Mouse (Mus musculus): ENCODE measurements around the gene Gm45713. TPM values are rescaled to one million over a fixed set of nuclear protein-coding genes. Genes with fewer than 3 reads are reported as not detected.
A peak's percentile ranks its signal among the peaks of the same experiment; 100 is the strongest.
"Not testable (repeated sequence)": the region's sequence is repeated elsewhere in the genome, so short reads cannot be mapped to it uniquely, and the experiment has no call there.

Gm45713 gene
- polyA plus RNA-seq, 1 experiment from 2014 or later: 0.19 TPM

- DNase-seq (ENCODE audit: low spot score); H3K4me3 ChIP-seq; H3K36me3 ChIP-seq; H3K27ac ChIP-seq (replicated peaks): not testable (repeated sequence)
- peaks cover 24% of the 10 kb centered on the region for H3K4me1 ChIP-seq
- H3K27me3 ChIP-seq (ENCODE audit: low read depth, poor library complexity, severe bottlenecking): peaks cover 97% of the 10 kb centered on the region
- peaks cover 32% of the 10 kb centered on the region for H3K9me3 ChIP-seq (replicated peaks)
- 63% methylated on average over 1 of the region's 1 CpGs for WGBS
Observed at GRCm38 (mm10) chr7:45173772-45174171, 37.7 kb upstream of the Gm45713 start.

- no peak for DNase-seq (ENCODE audit: low spot score)
- Histone ChIP-seq H3K4me3 (no peak overlapping the region), H3K36me3 (no peaks in the 10 kb centered on the region), H3K27ac (replicated peaks) (no peak overlapping the region), H3K27me3 (ENCODE audit: low read depth, poor library complexity, severe bottlenecking) (peaks cover 97% of the 10 kb centered on the region), H3K4me1 (peaks cover 31% of the 10 kb centered on the region), H3K9me3 (replicated peaks) (peaks cover 34% of the 10 kb centered on the region)
- WGBS: 58% methylated on average over 7 of the region's 7 CpGs
Observed at GRCm38 (mm10) chr7:45172974-45173373, 36.9 kb upstream of the Gm45713 start.

- H3K27ac ChIP-seq (replicated peaks): no peak overlapping the region
- 92% methylated on average over 3 of the region's 3 CpGs for WGBS
- H3K4me1 ChIP-seq: peaks cover 15% of the 10 kb centered on the region
- DNase-seq (ENCODE audit: low spot score): no peak
- H3K36me3 ChIP-seq: no peaks in the 10 kb centered on the region
- H3K4me3 ChIP-seq: no peak overlapping the region
- peaks cover 97% of the 10 kb centered on the region for H3K27me3 ChIP-seq (ENCODE audit: low read depth, poor library complexity, severe bottlenecking)
- peaks cover 34% of the 10 kb centered on the region for H3K9me3 ChIP-seq (replicated peaks)
Observed at GRCm38 (mm10) chr7:45169495-45169894, 33.5 kb upstream of the Gm45713 start.

GRCm38 (mm10) chr7:45168656-45169055 is 32.6 kb upstream of the Gm45713 start:
- no peak for DNase-seq (ENCODE audit: low spot score)
- Histone ChIP-seq H3K27ac (replicated peaks) (no peak overlapping the region), H3K9me3 (replicated peaks) (peaks cover 34% of the 10 kb centered on the region), H3K36me3 (no peaks in the 10 kb centered on the region), H3K4me1 (peaks cover 22% of the 10 kb centered on the region), H3K27me3 (ENCODE audit: low read depth, poor library complexity, severe bottlenecking) (peaks cover 97% of the 10 kb centered on the region), H3K4me3 (peak overlapping the region; percentile 31)
- WGBS: 5% methylated on average over 24 of the region's 24 CpGs

- no peak for DNase-seq (ENCODE audit: low spot score)
- WGBS: 2% methylated on average over 19 of the region's 19 CpGs
- H3K27ac ChIP-seq (replicated peaks): no peak overlapping the region
Observed at GRCm38 (mm10) chr7:45167761-45168445, 31.9 kb upstream of the Gm45713 start.

GRCm38 (mm10) chr7:45166950-45167401 is 30.9 kb upstream of the Gm45713 start:
- Histone ChIP-seq H3K9me3 (replicated peaks) (peaks cover 30% of the 10 kb centered on the region), H3K36me3 (no peaks in the 10 kb centered on the region), H3K27ac (replicated peaks) (no peak overlapping the region), H3K4me3 (no peak overlapping the region), H3K27me3 (ENCODE audit: low read depth, poor library complexity, severe bottlenecking) (peaks cover 98% of the 10 kb centered on the region), H3K4me1 (peaks cover 32% of the 10 kb centered on the region)
- 24% methylated on average over 10 of the region's 10 CpGs for WGBS
- DNase-seq (ENCODE audit: low spot score): no peak

More at GRCm38 (mm10) chr7:45167761-45168445, 31.9 kb upstream of the Gm45713 start:
- H3K4me1 ChIP-seq: peaks cover 24% of the 10 kb centered on the region
- no peaks in the 10 kb centered on the region for H3K36me3 ChIP-seq
- peaks cover 98% of the 10 kb centered on the region for H3K27me3 ChIP-seq (ENCODE audit: low read depth, poor library complexity, severe bottlenecking)
- H3K9me3 ChIP-seq (replicated peaks): peaks cover 34% of the 10 kb centered on the region
- peak overlapping the region; percentile 31 for H3K4me3 ChIP-seq

- Histone ChIP-seq H3K4me3 (no peak overlapping the region), H3K27me3 (ENCODE audit: low read depth, poor library complexity, severe bottlenecking) (peaks cover 85% of the 10 kb centered on the region), H3K27ac (replicated peaks) (no peak overlapping the region), H3K9me3 (replicated peaks) (peaks cover 21% of the 10 kb centered on the region), H3K36me3 (peaks cover 4% of the 10 kb centered on the region), H3K4me1 (peaks cover 33% of the 10 kb centered on the region)
- DNase-seq (ENCODE audit: low spot score): no peak
- 44% methylated on average over 11 of the region's 11 CpGs for WGBS
Observed at GRCm38 (mm10) chr7:45165701-45166100, 29.7 kb upstream of the Gm45713 start.

GRCm38 (mm10) chr7:45164833-45165232 is 28.8 kb upstream of the Gm45713 start:
- 63% methylated on average over 5 of the region's 5 CpGs for WGBS
- Histone ChIP-seq H3K4me3 (peak overlapping the region; percentile 58; the same call in 1 of the 2 replicates), H3K27ac (replicated peaks) (no peak overlapping the region), H3K27me3 (ENCODE audit: low read depth, poor library complexity, severe bottlenecking) (peaks cover 76% of the 10 kb centered on the region), H3K9me3 (replicated peaks) (peaks cover 12% of the 10 kb centered on the region), H3K36me3 (peaks cover 13% of the 10 kb centered on the region), H3K4me1 (peaks cover 33% of the 10 kb centered on the region)
- no peak for DNase-seq (ENCODE audit: low spot score)

- Histone ChIP-seq H3K27me3 (ENCODE audit: low read depth, poor library complexity, severe bottlenecking) (peaks cover 67% of the 10 kb centered on the region), H3K4me3 (peak within 1 kb of the TSS; percentile 58), H3K27ac (replicated peaks) (no peak within 1 kb of the TSS; the same call in 1 of the 2 replicates), H3K4me1 (peaks cover 33% of the 10 kb centered on the region), H3K9me3 (replicated peaks) (peaks cover 3% of the 10 kb centered on the region), H3K36me3 (peaks cover 22% of the 10 kb centered on the region)
- peak; percentile 42 for DNase-seq (ENCODE audit: low spot score)
- WGBS: 3% methylated on average over 41 of the region's 41 CpGs
Observed at GRCm38 (mm10) chr7:45163735-45164490, 27.9 kb upstream of the Gm45713 start, which contains the start of gene Slc17a7. Gene Slc17a7 (plus strand): TSS chr7:45163949.

- no peak for DNase-seq (ENCODE audit: low spot score)
- peaks cover 59% of the 10 kb centered on the region for H3K27me3 ChIP-seq (ENCODE audit: low read depth, poor library complexity, severe bottlenecking)
Observed at GRCm38 (mm10) chr7:45162996-45163615, 27.1 kb upstream of the Gm45713 start.

GRCm38 (mm10) chr7:45162551-45162950 is 26.5 kb upstream of the Gm45713 start:
- Histone ChIP-seq H3K27ac (replicated peaks) (peak overlapping the region; percentile 72; the same call in 1 of the 2 replicates), H3K27me3 (ENCODE audit: low read depth, poor library complexity, severe bottlenecking) (peaks cover 54% of the 10 kb centered on the region), H3K4me1 (peaks cover 22% of the 10 kb centered on the region), H3K4me3 (peak overlapping the region; percentile 55), H3K36me3 (peaks cover 35% of the 10 kb centered on the region), H3K9me3 (replicated peaks) (no peaks in the 10 kb centered on the region)
- DNase-seq (ENCODE audit: low spot score): no peak
- WGBS: 24% methylated on average over 6 of the region's 6 CpGs

More at GRCm38 (mm10) chr7:45162996-45163615, 27.1 kb upstream of the Gm45713 start:
- Histone ChIP-seq H3K4me1 (peaks cover 28% of the 10 kb centered on the region), H3K4me3 (no peak overlapping the region), H3K36me3 (peaks cover 30% of the 10 kb centered on the region), H3K27ac (replicated peaks) (no peak overlapping the region), H3K9me3 (replicated peaks) (no peaks in the 10 kb centered on the region)
- WGBS: 71% methylated on average over 9 of the region's 9 CpGs

- peaks cover 47% of the 10 kb centered on the region for H3K27me3 ChIP-seq (ENCODE audit: low read depth, poor library complexity, severe bottlenecking)
- WGBS: 5% methylated on average over 35 of the region's 35 CpGs
- peak; percentile 89 for DNase-seq (ENCODE audit: low spot score)
- H3K4me3 ChIP-seq: peak overlapping the region; percentile 55
- H3K4me1 ChIP-seq: peaks cover 21% of the 10 kb centered on the region
- H3K36me3 ChIP-seq: peaks cover 40% of the 10 kb centered on the region
- no peaks in the 10 kb centered on the region for H3K9me3 ChIP-seq (replicated peaks)
- H3K27ac ChIP-seq (replicated peaks): peak overlapping the region; percentile 72; the same call in 1 of the 2 replicates
Observed at GRCm38 (mm10) chr7:45161612-45162473, 25.8 kb upstream of the Gm45713 start.

Data from midbrain, embryonic 10.5 days (tissue).